Mouse (Mus musculus) lung, adult 2 months (tissue): Measurements from ENCODE around the gene Ino80.

Experiments used
- CTCF ChIP-seq: fragments of 200-500 bp; IDR thresholded peaks from 2 replicates; pipeline ENCODE4 v1.5.1; 2011; ENCODE audit warnings: mild to moderate bottlenecking, low read length, control low read depth; ENCODE audit not compliant: insufficient read depth
- POLR2A ChIP-seq: fragments of 200-500 bp; IDR thresholded peaks from 2 replicates; pipeline ENCODE4 v1.6.1; 2011; ENCODE audit warnings: low read depth, mild to moderate bottlenecking, control low read depth, low read length, borderline replicate concordance; ENCODE audit errors: extremely low read depth

DNA sequence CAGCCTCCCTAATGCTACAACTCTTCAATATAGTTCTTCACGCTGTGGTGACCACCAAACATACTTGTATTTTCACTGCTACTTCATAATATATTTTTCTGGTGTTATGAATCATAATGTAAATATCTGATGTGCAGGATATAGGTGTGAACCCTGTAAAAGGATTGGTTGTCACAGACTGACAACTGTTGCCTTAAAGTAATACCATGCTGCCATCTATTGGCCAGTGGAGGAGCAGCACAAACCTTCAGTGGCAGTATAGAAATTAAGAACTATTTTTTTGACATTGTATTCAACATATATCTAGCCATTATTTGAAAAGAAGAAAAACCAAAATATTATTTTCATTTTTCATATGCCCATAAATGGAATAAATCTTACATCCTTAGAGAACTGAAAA lies 40.5 kb downstream of the Ino80 start:
- TF ChIP-seq POLR2A (no peak), CTCF (peak; percentile 43; the same call in 1 of the 2 replicates)
